Mouse (Mus musculus) stomach, postnatal 0 days (tissue): ENCODE measurements at regions not wholly inside any gene's neighbourhood (a gene's known extent, or its start where the extent isn't known, plus 50 kb on each side); places are given as distances from the start of the nearest gene placed in this dataset.

Experiments used
- CTCF ChIP-seq: IDR thresholded peaks from 2 replicates; pipeline ENCODE4 v1.5.1; 2016; ENCODE audit warnings: antibody characterized with exemption, low read depth, mild to moderate bottlenecking, moderate library complexity
- EP300 ChIP-seq: optimal IDR thresholded peaks from 2 replicates; pipeline ENCODE3; 2016; ENCODE audit warnings: antibody characterized with exemption

DNA sequence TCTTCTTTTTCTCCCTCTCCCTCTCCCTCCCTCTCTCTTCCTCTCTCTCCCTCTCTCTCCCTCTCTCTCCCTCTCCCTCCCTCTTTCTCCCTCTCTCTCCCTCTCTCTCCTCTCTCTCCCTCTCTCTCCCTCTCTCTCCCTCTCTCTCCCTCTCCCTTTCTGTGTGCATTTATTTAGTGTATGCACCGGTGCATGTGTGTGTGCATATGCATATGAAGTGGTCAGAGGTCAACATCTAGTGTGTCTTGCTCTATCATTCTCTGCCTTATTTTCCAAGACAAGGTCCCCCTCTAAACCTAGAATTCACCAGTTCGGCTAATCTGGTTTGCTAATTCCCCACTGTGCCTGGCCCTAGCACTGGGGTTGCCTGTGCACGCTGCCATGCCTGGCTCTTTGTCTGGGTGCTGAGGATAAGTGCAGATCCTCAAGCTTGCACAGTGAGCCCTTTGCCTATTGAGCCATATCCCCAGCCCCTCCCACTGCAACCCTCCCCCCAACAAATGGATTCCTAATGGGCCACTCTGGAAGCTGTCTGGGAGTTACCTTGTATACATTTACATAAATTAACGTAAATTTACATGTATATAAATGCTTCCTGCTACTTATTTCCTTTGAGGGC, 54.8 kb upstream of the Sorl1 start:
- no peak for TF ChIP-seq EP300
- TF ChIP-seq CTCF: no peak
